Mouse (Mus musculus) limb, embryonic 13.5 days (tissue): ENCODE measurements around the gene Lhx4. TPM values are rescaled to one million over a fixed set of nuclear protein-coding genes. Genes with fewer than 3 reads are reported as not detected.

Experiments used
- ATAC-seq: fragments of 200-750 bp; cut with Nextera tagmentation; 2 replicates; pipeline ENCODE4 v1.8.0; 2017; ENCODE audit warnings: low read depth, moderate number of reproducible peaks, moderate TSS enrichment; ENCODE audit not compliant: low FRiP score
- H3K27ac ChIP-seq: fragments of 300-500 bp; sonication (generic); 2 replicates; pipeline ENCODE4 v1.5.1; 2015; ENCODE audit warnings: inconsistent platforms, mild to moderate bottlenecking, moderate library complexity
- H3K27me3 ChIP-seq: fragments of 300-500 bp; sonication (generic); 2 replicates; pipeline ENCODE4 v1.6.1; 2015; ENCODE audit warnings: mild to moderate bottlenecking, inconsistent platforms
- H3K36me3 ChIP-seq: fragments of 300-500 bp; sonication (generic); 2 replicates; pipeline ENCODE4 v1.6.1; 2015; ENCODE audit warnings: inconsistent platforms, mild to moderate bottlenecking, moderate library complexity
- H3K4me1 ChIP-seq: fragments of 300-500 bp; sonication (generic); 2 replicates; pipeline ENCODE4 v1.6.1; 2015; ENCODE audit warnings: inconsistent platforms
- H3K4me2 ChIP-seq: fragments of 300-500 bp; sonication (generic); replicated peaks from 2 replicates; pipeline ENCODE4 v1.6.1; 2015; ENCODE audit warnings: inconsistent platforms, mild to moderate bottlenecking, moderate library complexity
- H3K4me3 ChIP-seq: fragments of 300-500 bp; sonication (generic); 2 replicates; pipeline ENCODE4 v1.5.1; 2015; ENCODE audit warnings: moderate library complexity, mild to moderate bottlenecking, inconsistent platforms
- H3K9ac ChIP-seq: fragments of 300-500 bp; sonication (generic); 2 replicates; pipeline ENCODE4 v1.6.1; 2015; ENCODE audit warnings: mild to moderate bottlenecking, inconsistent platforms
- H3K9me3 ChIP-seq: fragments of 300-500 bp; sonication (generic); 2 replicates; pipeline ENCODE4 v1.6.1; 2016; ENCODE audit warnings: inconsistent platforms
- WGBS: fragments of 180-500 bp; shearing (Covaris S2); methylation state at CpG from one replicate; pipeline ENCODE4 v1.1.7; 2015; 5-methylcytosine and 5-hydroxymethylcytosine counted together
- polyA plus RNA-seq: library from polyadenylated mRNA; unstranded; fragments of >200 nt; fragmentation: Nextera tagmentation; extraction: Ambion mirVana; gene quantifications from 2 replicates; pipeline ENCODE4 v1.2.1, GENCODE M21; 2015

Gene Lhx4
- polyA plus RNA-seq, 1 experiment from 2014 or later: 0.05 TPM

DNA sequence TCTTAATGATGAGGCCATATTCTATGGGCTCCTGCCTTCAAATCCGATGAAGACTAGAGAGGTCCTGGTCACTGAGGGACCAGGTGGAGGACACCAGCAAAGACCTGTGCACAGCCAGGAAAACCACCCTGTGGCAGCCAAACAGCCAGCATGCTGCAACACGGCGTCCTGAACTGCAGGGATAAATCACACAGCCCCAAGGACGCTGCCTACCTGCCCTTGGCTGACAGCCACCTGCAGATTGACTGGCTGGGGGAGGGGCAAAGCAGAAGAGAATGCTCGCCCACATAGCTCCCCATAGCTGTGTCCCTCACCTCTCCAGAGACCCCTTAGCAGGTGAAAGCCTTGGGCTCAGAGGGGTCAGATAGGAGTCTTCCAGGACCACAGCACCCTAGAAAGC lies 31.5 kb downstream of the Lhx4 start:
- ATAC-seq: no peak
- no peak overlapping the region for H3K4me2 ChIP-seq
- no peaks in the 10 kb centered on the region for H3K36me3 ChIP-seq
- H3K27me3 ChIP-seq: peaks cover 63% of the 10 kb centered on the region
- H3K27ac ChIP-seq: no peak overlapping the region
- no peak overlapping the region for H3K4me3 ChIP-seq
- H3K9ac ChIP-seq: no peak overlapping the region
- H3K9me3 ChIP-seq: no peaks in the 10 kb centered on the region
- WGBS: 48% methylated on average over 5 of the region's 5 CpGs
- H3K4me1 ChIP-seq: 0 out of 2 replicates have a peak, but pooled peaks cover 3% of the 10 kb centered on the region

DNA sequence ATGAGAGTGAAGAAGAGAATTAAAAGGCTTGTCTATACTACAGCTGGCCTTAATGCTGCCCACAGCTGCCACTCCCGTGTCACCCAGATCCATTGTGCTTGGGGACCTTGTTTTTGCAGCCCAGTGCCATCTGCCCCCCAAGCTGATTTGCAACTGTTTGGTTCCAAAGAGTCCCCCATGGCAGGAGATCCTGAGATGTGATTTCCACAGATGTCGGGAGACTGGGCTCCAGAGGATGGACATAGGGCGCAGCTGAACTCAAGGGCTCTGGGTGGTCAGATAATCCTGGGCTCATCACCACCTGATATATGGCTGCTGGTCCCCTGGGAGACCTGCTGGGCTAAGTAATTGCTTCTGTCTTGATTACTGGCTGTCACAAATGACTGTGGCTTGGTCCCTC lies 32.6 kb downstream of the Lhx4 start:
- 74% methylated on average over 3 of the region's 3 CpGs for WGBS

DNA sequence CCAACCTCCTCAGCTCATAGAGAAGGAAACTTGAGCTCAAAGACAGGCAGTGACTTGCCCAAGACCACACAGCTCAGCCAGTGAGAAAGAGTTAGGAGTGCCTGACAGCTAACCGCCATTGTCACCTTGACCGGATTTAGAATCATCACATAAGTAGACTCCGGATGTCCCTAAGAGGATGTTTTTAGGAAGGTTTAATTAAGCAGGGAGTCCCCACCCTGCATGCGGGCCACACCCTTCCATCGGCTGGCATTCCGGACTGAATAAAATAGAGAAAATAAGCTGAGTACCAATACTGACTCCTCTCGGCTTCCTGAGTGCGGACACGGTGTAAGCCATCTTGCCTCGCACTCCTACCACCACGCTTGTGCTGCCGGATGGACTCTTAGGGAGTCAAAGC lies 34.2 kb downstream of the Lhx4 start:
- Histone ChIP-seq H3K4me3 (no peak overlapping the region), H3K4me1 (0 out of 2 replicates have a peak, but pooled peaks cover 3% of the 10 kb centered on the region), H3K9ac (no peak overlapping the region), H3K36me3 (no peaks in the 10 kb centered on the region), H3K4me2 (no peak overlapping the region), H3K9me3 (no peaks in the 10 kb centered on the region), H3K27me3 (peaks cover 53% of the 10 kb centered on the region), H3K27ac (no peak overlapping the region)
- ATAC-seq: no peak
- 89% methylated on average over 12 of the region's 12 CpGs for WGBS

More for the DNA sequence above, 32.6 kb downstream of the Lhx4 start:
- Histone ChIP-seq H3K9ac (no peak overlapping the region), H3K36me3 (no peaks in the 10 kb centered on the region), H3K4me1 (0 out of 2 replicates have a peak, but pooled peaks cover 3% of the 10 kb centered on the region), H3K4me3 (no peak overlapping the region), H3K9me3 (no peaks in the 10 kb centered on the region), H3K27me3 (peaks cover 60% of the 10 kb centered on the region), H3K27ac (no peak overlapping the region), H3K4me2 (no peak overlapping the region)
- ATAC-seq: no peak

- Histone ChIP-seq H3K27me3 (peaks cover 46% of the 10 kb centered on the region), H3K4me3 (no peak overlapping the region), H3K9me3 (no peaks in the 10 kb centered on the region), H3K4me2 (no peak overlapping the region), H3K9ac (no peak overlapping the region), H3K4me1 (0 out of 2 replicates have a peak, but pooled peaks cover 3% of the 10 kb centered on the region), H3K36me3 (no peaks in the 10 kb centered on the region), H3K27ac (no peak overlapping the region)
- ATAC-seq: no peak
These were observed 36.1 kb downstream of the Lhx4 start for GRCm38 (mm10) chr1:155715366-155715765.

GRCm38 (mm10) chr1:155713306-155713705 lies 38.2 kb downstream of the Lhx4 start:
- ATAC-seq: no peak
- H3K4me3 ChIP-seq: no peak overlapping the region
- no peak overlapping the region for H3K27ac ChIP-seq
- no peaks in the 10 kb centered on the region for H3K9me3 ChIP-seq
- H3K4me2 ChIP-seq: no peak overlapping the region
- H3K27me3 ChIP-seq: peaks cover 34% of the 10 kb centered on the region
- no peaks in the 10 kb centered on the region for H3K36me3 ChIP-seq
- H3K4me1 ChIP-seq: 0 out of 2 replicates have a peak, but pooled peaks cover 3% of the 10 kb centered on the region
- WGBS: 56% methylated on average over 2 of the region's 2 CpGs
- no peak overlapping the region for H3K9ac ChIP-seq

DNA sequence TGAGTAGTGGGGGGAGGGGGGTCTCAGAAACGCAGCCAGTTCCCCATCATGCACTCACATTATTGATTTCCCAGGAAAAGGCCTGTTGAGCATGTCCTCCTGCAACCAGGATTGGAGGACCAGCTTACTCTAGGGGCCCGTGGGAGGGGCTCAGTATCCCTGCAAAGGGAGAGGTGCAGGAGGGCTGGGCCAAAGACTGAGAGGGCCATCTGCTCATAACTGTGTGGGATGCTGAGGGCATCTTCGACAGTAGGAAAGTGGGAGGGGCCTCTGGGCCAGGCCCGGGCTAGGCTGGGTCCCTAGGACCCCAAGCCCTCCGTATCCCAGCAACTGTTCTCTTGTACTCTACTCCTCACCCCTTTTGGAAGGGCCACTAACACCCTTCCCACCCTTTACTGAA lies 47.3 kb downstream of the Lhx4 start:
- no peaks in the 10 kb centered on the region for H3K36me3 ChIP-seq
- no peaks in the 10 kb centered on the region for H3K9me3 ChIP-seq
- WGBS: 67% methylated on average over 5 of the region's 5 CpGs
- ATAC-seq: 0 out of 2 replicates have a peak, but pooled peaks have one; percentile 44
- H3K27me3 ChIP-seq: 0 out of 2 replicates have a peak, but pooled peaks cover 6% of the 10 kb centered on the region
- H3K4me1 ChIP-seq: no peaks in the 10 kb centered on the region
- H3K4me3 ChIP-seq: no peak overlapping the region
- no peak overlapping the region for H3K4me2 ChIP-seq
- H3K27ac ChIP-seq: no peak overlapping the region
- H3K9ac ChIP-seq: no peak overlapping the region

DNA sequence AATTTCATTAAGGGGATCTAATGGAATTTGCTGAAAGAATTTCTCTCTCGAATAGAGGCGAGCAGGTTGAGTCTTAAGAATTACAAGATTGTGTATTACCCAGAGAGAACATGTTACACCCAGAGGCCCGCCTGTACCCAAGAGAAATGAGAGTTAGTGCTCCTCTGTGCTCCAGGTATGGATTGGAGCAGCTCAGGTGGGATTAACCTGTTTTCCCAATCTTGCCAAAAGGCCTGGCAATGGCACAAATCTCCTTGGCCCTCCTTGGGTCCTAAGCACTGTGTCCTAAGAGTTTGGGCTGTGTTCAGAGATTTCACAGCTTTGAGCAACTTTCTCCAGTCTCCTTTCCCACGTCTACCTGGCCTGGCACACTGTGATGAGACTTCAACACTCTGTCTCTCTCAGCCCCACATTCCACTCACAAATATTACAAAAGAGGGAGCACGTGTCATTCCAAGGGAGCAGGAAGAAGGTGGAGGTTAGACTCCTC lies 48.2 kb downstream of the Lhx4 start:
- 81% methylated on average over 5 of the region's 5 CpGs for WGBS
- no peaks in the 10 kb centered on the region for H3K36me3 ChIP-seq
- ATAC-seq: no peak
- H3K27me3 ChIP-seq: 0 out of 2 replicates have a peak, but pooled peaks cover 6% of the 10 kb centered on the region
- no peak overlapping the region for H3K27ac ChIP-seq
- H3K4me2 ChIP-seq: no peak overlapping the region
- no peak overlapping the region for H3K9ac ChIP-seq
- H3K4me1 ChIP-seq: peaks cover 8% of the 10 kb centered on the region
- H3K4me3 ChIP-seq: no peak overlapping the region
- H3K9me3 ChIP-seq: no peaks in the 10 kb centered on the region

DNA sequence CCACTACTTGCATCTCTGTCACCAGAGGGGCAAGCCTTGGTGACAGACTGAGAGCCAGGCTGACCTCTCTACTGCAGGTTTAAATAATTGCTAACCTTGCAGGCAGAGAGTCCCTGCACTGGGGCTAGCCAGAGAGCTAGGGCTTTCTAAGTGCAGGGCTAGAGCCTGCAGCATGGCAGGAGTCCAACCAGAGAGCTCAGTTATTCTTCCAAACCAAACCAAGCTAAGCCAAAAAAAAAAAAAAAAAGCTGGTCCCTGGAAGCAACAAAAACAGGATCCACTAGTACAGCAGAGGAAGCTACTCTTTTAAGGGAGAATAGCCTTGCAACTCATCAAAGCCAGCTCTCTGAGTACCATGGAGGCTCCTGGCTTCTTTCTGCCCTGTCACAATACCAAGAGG lies 50.6 kb downstream of the Lhx4 start:
- H3K27me3 ChIP-seq: peaks cover 6% of the 10 kb centered on the region; the same call in 1 of the 2 replicates
- no peaks in the 10 kb centered on the region for H3K9me3 ChIP-seq
- H3K4me1 ChIP-seq: peaks cover 16% of the 10 kb centered on the region
- no peak for ATAC-seq
- H3K4me2 ChIP-seq: no peak overlapping the region
- H3K36me3 ChIP-seq: no peaks in the 10 kb centered on the region
- no peak overlapping the region for H3K4me3 ChIP-seq
- H3K27ac ChIP-seq: no peak overlapping the region
- no peak overlapping the region for H3K9ac ChIP-seq

DNA sequence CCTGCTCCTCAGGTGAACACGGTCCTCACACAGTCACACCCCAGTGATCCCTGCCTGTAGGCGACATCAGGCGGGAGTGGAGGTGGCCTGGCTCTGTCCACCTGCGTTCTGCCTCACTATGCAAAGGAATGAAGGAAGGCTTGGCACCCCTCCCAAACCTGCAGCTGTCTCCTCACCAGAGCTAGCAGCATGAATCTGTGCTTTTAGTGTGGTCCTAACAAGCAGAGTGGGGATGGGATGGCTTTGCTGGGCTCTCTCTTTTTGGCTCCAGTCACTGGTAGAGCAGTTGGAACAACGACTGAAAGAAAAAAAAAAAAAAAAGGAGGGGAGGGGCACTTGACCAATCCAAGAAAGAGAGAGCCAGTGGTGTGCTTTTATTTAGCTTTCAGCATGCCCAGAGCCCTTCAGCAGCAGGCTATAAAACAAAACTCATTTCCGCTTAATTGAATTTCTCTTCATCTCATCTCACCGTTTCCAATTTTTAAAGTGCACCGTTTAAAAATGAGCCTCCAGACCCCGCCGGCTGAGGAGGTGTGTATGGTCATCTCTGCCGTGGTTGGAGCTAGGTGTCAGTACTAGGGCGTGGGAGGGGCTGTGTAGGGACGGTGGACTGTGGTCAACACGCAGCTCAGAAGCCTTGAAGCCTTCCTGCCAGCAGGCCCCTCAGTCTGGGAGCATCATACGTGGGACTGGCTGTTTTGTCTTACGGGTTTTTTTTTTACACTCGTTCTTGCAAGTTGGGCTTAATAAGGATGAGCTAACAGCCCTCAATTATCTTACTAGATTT lies 52.9 kb downstream of the Lhx4 start:
- no peaks in the 10 kb centered on the region; the same call in 1 of the 2 replicates for H3K27me3 ChIP-seq
- H3K36me3 ChIP-seq: no peaks in the 10 kb centered on the region
- no peak overlapping the region for H3K27ac ChIP-seq
- H3K9ac ChIP-seq: no peak overlapping the region
- peak; percentile 60 for ATAC-seq
- H3K9me3 ChIP-seq: no peaks in the 10 kb centered on the region
- peaks cover 17% of the 10 kb centered on the region for H3K4me1 ChIP-seq
- peak overlapping the region; percentile 38 for H3K4me2 ChIP-seq
- 27% methylated on average over 17 of the region's 17 CpGs for WGBS
- no peak overlapping the region for H3K4me3 ChIP-seq

GRCm38 (mm10) chr1:155693443-155693842 lies 58.0 kb downstream of the Lhx4 start:
- no peak overlapping the region for H3K4me3 ChIP-seq
- no peaks in the 10 kb centered on the region for H3K9me3 ChIP-seq

GRCm38 (mm10) chr1:155693026-155693425 lies 58.5 kb downstream of the Lhx4 start:
- H3K4me1 ChIP-seq: peaks cover 21% of the 10 kb centered on the region
- ATAC-seq: peak; percentile 70
- 0 out of 2 replicates have a peak overlapping the region, but pooled peaks have one; percentile 7 for H3K4me2 ChIP-seq
- H3K4me3 ChIP-seq: no peak overlapping the region
- no peak overlapping the region for H3K9ac ChIP-seq
- no peaks in the 10 kb centered on the region for H3K36me3 ChIP-seq
- H3K27me3 ChIP-seq: peaks cover 3% of the 10 kb centered on the region; the same call in 1 of the 2 replicates
- H3K27ac ChIP-seq: no peak overlapping the region
- no peaks in the 10 kb centered on the region for H3K9me3 ChIP-seq
- WGBS: 33% methylated on average over 11 of the region's 11 CpGs

More at GRCm38 (mm10) chr1:155693443-155693842, 58.0 kb downstream of the Lhx4 start:
- H3K27ac ChIP-seq: no peak overlapping the region
- no peaks in the 10 kb centered on the region for H3K36me3 ChIP-seq
- ATAC-seq: peak; percentile 76; the same call in 1 of the 2 replicates
- no peak overlapping the region for H3K9ac ChIP-seq
- 13% methylated on average over 5 of the region's 5 CpGs for WGBS
- peaks cover 25% of the 10 kb centered on the region for H3K4me1 ChIP-seq
- H3K27me3 ChIP-seq: peaks cover 3% of the 10 kb centered on the region; the same call in 1 of the 2 replicates
- no peak overlapping the region for H3K4me2 ChIP-seq

GRCm38 (mm10) chr1:155692230-155692629 lies 59.3 kb downstream of the Lhx4 start:
- WGBS: 91% methylated on average over 6 of the region's 6 CpGs
- no peak overlapping the region for H3K27ac ChIP-seq
- H3K9me3 ChIP-seq: no peaks in the 10 kb centered on the region
- H3K4me1 ChIP-seq: peaks cover 17% of the 10 kb centered on the region
- no peak overlapping the region for H3K9ac ChIP-seq
- H3K27me3 ChIP-seq: peaks cover 3% of the 10 kb centered on the region; the same call in 1 of the 2 replicates
- ATAC-seq: no peak
- no peak overlapping the region for H3K4me2 ChIP-seq
- no peaks in the 10 kb centered on the region for H3K36me3 ChIP-seq
- no peak overlapping the region for H3K4me3 ChIP-seq
